Mouse (Mus musculus) hindbrain, postnatal 0 days (tissue): ENCODE results near the gene Mad1l1. TPM values are rescaled to one million over a fixed set of nuclear protein-coding genes. Genes with fewer than 3 reads are reported as not detected.

Source experiments
- ATAC-seq: fragments of 200-750 bp; cut with Nextera tagmentation; 2 replicates; pipeline ENCODE4 v1.8.0; 2017; ENCODE audit warnings: mild to moderate bottlenecking, moderate TSS enrichment, moderate library complexity
- DNase-seq: peaks from one replicate; pipeline ENCODE4 v3.0.0-alpha.2; 2015; ENCODE audit warnings: low spot score
- H3K27ac ChIP-seq: fragments of 300-500 bp; sonication (generic); 2 replicates; pipeline ENCODE4 v1.5.1; 2014; ENCODE audit warnings: mild to moderate bottlenecking
- H3K27me3 ChIP-seq: fragments of 300-500 bp; sonication (generic); 2 replicates; pipeline ENCODE4 v1.6.1; 2014; ENCODE audit warnings: low read length, mixed read lengths; ENCODE audit not compliant: insufficient read depth
- H3K36me3 ChIP-seq: fragments of 300-500 bp; sonication (generic); 2 replicates; pipeline ENCODE4 v1.6.1; 2014; ENCODE audit warnings: low read length, mixed read lengths; ENCODE audit not compliant: insufficient read depth
- H3K4me1 ChIP-seq: fragments of 300-500 bp; sonication (generic); 2 replicates; pipeline ENCODE4 v1.6.1; 2014; ENCODE audit warnings: antibody characterized with exemption, low read length, mixed read lengths; ENCODE audit not compliant: insufficient read depth
- H3K4me2 ChIP-seq: fragments of 300-500 bp; sonication (generic); 2 replicates; pipeline ENCODE4 v1.6.1; 2014; ENCODE audit warnings: low read depth, mild to moderate bottlenecking, low read length, moderate library complexity, mixed read lengths
- H3K4me3 ChIP-seq: fragments of 300-500 bp; sonication (generic); 2 replicates; pipeline ENCODE4 v1.5.1; 2014; ENCODE audit warnings: low read length
- H3K9ac ChIP-seq: fragments of 300-500 bp; sonication (generic); replicated peaks from 2 replicates; pipeline ENCODE4 v1.6.1; 2014; ENCODE audit warnings: mild to moderate bottlenecking, low read length, moderate library complexity, mixed read lengths
- H3K9me3 ChIP-seq: fragments of 300-500 bp; sonication (generic); 2 replicates; pipeline ENCODE4 v1.6.1; 2016; ENCODE audit warnings: low read length, mixed read lengths
- CTCF ChIP-seq: IDR thresholded peaks from 2 replicates; pipeline ENCODE4 v1.5.1; 2016; ENCODE audit warnings: antibody characterized with exemption, control low read depth, low read depth
- WGBS: fragments of 180-500 bp; shearing (Covaris S2); extraction: QIAGEN DNeasy Blood & Tissue Kit; methylation state at CpG from one replicate; pipeline ENCODE4 v1.1.7; 2014; 5-methylcytosine and 5-hydroxymethylcytosine counted together
- polyA plus RNA-seq: library from polyadenylated mRNA; unstranded; fragments of >200 nt; fragmentation: Nextera tagmentation; extraction: Ambion mirVana; gene quantifications from 2 replicates; pipeline ENCODE4 v1.2.1, GENCODE M21; 2015
- total RNA-seq: library from RNA; depleted of rRNA; stranded (reverse); fragments of >200 nt; gene quantifications from 2 replicates; pipeline ENCODE4 v1.2.3, GENCODE M21; 2014

The Mad1l1 gene
- total and polyA plus RNA-seq, 2 experiments from 2014 or later = 29.1 to 30.9 TPM

DNA sequence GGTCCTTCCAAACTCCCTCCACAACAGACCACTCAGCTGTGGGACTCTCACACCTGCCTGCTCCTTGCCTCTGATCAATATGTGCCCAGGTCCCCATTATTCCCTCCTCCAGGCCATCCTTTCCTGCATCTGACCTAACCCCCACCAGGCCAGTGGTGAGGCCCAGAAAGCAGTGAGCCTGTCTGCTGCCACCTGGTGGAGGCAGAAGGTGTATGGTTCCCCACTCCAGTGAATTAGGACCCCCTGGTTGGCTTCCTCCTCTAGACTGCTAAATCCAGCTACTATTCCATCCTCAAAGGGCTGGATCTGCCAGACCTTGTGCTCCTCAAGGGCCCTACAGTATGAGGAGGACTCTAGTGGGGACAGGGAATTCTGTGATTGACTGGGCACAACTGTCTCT lies 181.1 kb downstream of the Mad1l1 start:
- H3K27me3 ChIP-seq = no peaks in the 10 kb centered on the region
- H3K4me1 ChIP-seq = no peaks in the 10 kb centered on the region; the same call in 1 of the 2 replicates
- ATAC-seq (peak; percentile 56; the same call in 1 of the 2 replicates), DNase-seq (peak; percentile 83)
- H3K4me3 ChIP-seq = no peak overlapping the region
- no peak overlapping the region for H3K9ac ChIP-seq
- no peaks in the 10 kb centered on the region for H3K9me3 ChIP-seq
- H3K4me2 ChIP-seq = no peak overlapping the region
- TF ChIP-seq CTCF = peak; percentile 94
- H3K36me3 ChIP-seq = no peaks in the 10 kb centered on the region
- no peak overlapping the region for H3K27ac ChIP-seq

DNA sequence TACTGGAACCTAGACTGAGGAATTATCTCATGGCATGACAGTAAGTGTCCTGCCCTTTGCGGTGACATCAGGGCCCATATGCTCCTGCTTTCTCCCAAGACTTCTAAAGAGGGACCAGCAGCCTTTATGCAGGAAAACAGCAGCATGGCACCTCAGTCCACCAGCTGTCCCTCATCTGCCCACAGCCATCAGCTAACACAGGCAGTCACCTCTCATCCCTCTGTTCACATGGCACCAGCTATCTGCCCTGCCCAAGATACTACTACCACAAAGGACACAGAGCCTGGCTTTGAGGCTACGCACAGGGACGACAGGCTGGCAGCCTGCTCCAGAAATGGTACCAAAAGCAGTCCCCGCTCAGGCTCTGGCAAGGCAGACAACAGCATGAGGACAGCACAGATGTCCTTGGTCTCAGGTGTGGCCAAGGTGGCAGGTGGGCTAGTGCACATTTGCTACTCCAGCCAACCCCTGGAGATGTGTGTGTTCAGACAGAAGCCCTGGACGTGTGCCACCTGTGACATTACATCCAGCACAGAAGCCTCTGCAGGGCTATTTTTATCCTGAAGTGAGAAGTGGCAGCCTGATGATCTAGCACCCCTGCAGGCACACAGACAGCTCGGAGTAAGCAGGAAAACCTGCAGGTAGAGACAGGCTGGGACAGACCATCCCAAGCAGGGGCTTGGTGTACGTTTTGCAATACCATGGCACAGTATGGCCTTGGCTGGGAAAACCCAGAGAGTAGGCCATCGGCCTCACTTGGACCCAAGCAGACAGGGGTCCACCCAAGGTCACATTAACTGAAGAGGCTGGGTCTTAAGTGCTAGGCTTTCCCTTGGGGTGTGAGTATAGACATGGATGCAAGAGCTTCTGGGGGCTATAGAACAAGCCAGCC lies 185.4 kb downstream of the Mad1l1 start:
- ATAC-seq (peak; percentile 58), DNase-seq (peak; percentile 72)
- Histone ChIP-seq H3K36me3 (no peaks in the 10 kb centered on the region), H3K9ac (no peak overlapping the region), H3K4me2 (no peak overlapping the region), H3K4me3 (no peak overlapping the region), H3K27me3 (no peaks in the 10 kb centered on the region), H3K27ac (peak overlapping the region; percentile 1; the same call in 1 of the 2 replicates), H3K4me1 (no peaks in the 10 kb centered on the region; the same call in 1 of the 2 replicates), H3K9me3 (no peaks in the 10 kb centered on the region)
- TF ChIP-seq CTCF = peak; percentile 26
- WGBS = 58% methylated on average over 8 of the region's 8 CpGs

DNA sequence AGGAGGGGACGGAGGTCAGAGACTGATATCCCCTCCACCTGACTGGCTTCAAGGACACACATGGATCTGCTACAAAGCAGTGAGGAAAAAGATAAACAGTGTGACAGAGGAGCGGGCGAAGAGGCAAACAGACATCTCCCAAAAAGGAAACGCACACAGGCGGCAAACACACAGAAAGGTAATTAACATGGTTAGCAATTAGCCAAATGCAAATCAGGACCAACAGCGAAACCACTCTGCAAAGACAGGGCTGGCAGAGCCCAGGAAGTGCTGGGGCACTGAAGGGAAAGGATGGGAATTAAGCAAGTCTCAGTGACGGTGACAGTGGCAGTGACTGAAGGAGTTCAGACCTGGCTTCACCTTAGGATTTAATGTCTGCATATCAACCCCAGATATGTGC lies 187.3 kb downstream of the Mad1l1 start:
- no peaks in the 10 kb centered on the region for H3K4me1 ChIP-seq
- no peak overlapping the region for H3K4me2 ChIP-seq
- no peaks in the 10 kb centered on the region for H3K27me3 ChIP-seq
- H3K36me3 ChIP-seq = no peaks in the 10 kb centered on the region
- no peaks in the 10 kb centered on the region for H3K9me3 ChIP-seq
- H3K27ac ChIP-seq = no peak overlapping the region
- no peak for TF ChIP-seq CTCF
- ATAC-seq = no peak
- H3K4me3 ChIP-seq = no peak overlapping the region
- no peak for DNase-seq
- WGBS = 72% methylated on average over 7 of the region's 7 CpGs
- no peak overlapping the region for H3K9ac ChIP-seq

DNA sequence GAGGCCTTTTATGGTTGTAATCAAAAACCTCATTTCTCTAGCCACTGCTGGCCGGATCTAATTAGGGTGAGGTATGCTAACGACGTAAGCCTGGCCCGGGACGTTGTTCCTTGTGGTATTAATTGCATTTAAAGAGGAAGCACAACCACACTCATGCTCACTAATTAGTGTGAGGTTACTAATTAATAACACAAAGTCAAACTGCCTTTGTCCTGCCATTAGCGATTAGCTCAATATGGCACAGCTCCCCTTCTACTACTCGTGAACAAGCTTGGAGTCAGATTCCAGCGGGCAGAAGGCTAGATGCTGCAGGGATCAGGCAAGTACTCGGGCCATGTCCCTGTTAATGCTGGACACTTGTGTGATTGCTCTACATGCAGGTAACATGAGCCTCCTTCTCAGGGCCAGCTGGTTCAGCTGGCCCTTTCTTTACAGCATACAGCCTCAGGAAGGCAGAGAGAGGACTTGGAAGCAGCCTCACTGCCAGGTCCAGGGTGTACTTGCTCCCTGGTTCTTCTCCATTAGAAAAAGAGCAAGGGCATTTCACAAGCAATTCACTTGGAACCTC lies 192.9 kb downstream of the Mad1l1 start:
- Histone ChIP-seq H3K9me3 (no peaks in the 10 kb centered on the region), H3K36me3 (no peaks in the 10 kb centered on the region), H3K9ac (no peak overlapping the region), H3K27ac (no peak overlapping the region), H3K4me2 (no peak overlapping the region), H3K4me1 (no peaks in the 10 kb centered on the region), H3K4me3 (no peak overlapping the region), H3K27me3 (no peaks in the 10 kb centered on the region)
- ATAC-seq (no peak), DNase-seq (no peak)
- WGBS = 55% methylated on average over 9 of the region's 9 CpGs
- TF ChIP-seq CTCF = no peak

DNA sequence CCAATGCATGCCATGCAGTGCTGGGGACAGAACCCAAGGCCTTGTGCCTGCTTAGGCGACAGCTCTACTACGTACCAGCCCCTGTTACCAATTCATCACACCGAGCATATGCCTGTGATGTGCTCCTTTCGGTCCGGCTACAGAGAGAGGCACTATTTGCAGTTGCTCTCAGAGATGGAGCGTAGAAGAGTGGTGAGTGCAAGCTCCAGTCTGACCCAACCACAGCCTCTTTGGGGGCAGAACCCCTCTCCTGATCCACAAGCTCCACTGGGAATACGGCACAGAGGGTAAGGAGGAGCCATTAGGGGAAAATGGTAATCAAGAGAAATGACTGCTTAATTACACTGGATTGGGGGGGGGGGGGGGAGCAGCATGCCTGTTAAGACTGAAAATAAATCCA lies 193.4 kb downstream of the Mad1l1 start:
- DNase-seq = no peak
- Histone ChIP-seq H3K9ac (no peak overlapping the region), H3K9me3 (no peaks in the 10 kb centered on the region), H3K36me3 (no peaks in the 10 kb centered on the region), H3K27me3 (no peaks in the 10 kb centered on the region), H3K4me1 (no peaks in the 10 kb centered on the region), H3K27ac (no peak overlapping the region), H3K4me3 (no peak overlapping the region), H3K4me2 (no peak overlapping the region)
- 77% methylated on average over 7 of the region's 7 CpGs for WGBS
- ATAC-seq = no peak
- TF ChIP-seq CTCF = no peak

DNA sequence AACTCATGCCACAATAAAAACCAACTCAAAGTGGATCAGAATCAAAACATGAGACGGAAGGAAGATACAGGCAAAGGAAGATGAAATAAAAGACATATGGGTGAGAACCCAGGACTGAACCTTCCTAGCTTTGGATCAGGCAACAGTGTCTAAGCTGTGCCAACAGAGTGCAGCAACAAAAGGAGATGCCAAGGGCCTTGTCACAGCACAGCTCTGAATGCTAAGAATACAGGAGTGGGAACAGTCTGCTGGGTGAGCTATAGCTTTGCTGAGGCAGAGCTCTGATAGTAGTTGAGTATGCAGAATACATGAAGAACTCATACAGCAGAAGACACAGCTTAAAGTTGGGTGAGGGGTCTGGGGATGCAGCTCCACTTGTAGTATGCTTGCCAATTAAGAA lies 196.7 kb downstream of the Mad1l1 start:
- TF ChIP-seq CTCF = no peak
- H3K27ac ChIP-seq = no peak overlapping the region
- H3K4me2 ChIP-seq = no peak overlapping the region
- WGBS = 96% methylated on average over 1 of the region's 1 CpGs
- no peak for DNase-seq
- H3K9me3 ChIP-seq = no peaks in the 10 kb centered on the region
- no peak overlapping the region for H3K4me3 ChIP-seq
- no peaks in the 10 kb centered on the region for H3K36me3 ChIP-seq
- H3K27me3 ChIP-seq = no peaks in the 10 kb centered on the region
- H3K4me1 ChIP-seq = peaks cover 13% of the 10 kb centered on the region
- H3K9ac ChIP-seq = no peak overlapping the region
- ATAC-seq = no peak
